Mouse (Mus musculus) C2C12 (cell line): ENCODE results near the gene Wdr24.

Source experiments
- CTCF ChIP-seq: IDR thresholded peaks from one replicate; pipeline ENCODE4 v1.5.1; 2011; ENCODE audit not compliant: control insufficient read depth, insufficient read depth, insufficient read length
- USF1 ChIP-seq: IDR thresholded peaks from one replicate; pipeline ENCODE4 v1.6.1; 2011; ENCODE audit warnings: low read depth, mild to moderate bottlenecking, control low read depth, moderate library complexity

- TF ChIP-seq CTCF = no peak
- no peak for TF ChIP-seq USF1
These were observed 20.4 kb downstream of the Wdr24 start for GRCm38 (mm10) chr17:25843636-25844395.
